Mouse (Mus musculus): ENCODE measurements around the gene Kif5a.

Gene Kif5a

GRCm38 (mm10) chr10:127289573-127290191, 26.5 kb upstream of the Kif5a start:
- DNase-seq (ENCODE audit: low read depth, low spot score), result peak; percentile 81

GRCm38 (mm10) chr10:127288800-127289572, 25.8 kb upstream of the Kif5a start, which contains the start of gene Mbd6:
TSS of gene Mbd6 (minus strand) at chr10:127289018.
- DNase-seq (ENCODE audit: low read depth, low spot score), result peak; percentile 95

DNA sequence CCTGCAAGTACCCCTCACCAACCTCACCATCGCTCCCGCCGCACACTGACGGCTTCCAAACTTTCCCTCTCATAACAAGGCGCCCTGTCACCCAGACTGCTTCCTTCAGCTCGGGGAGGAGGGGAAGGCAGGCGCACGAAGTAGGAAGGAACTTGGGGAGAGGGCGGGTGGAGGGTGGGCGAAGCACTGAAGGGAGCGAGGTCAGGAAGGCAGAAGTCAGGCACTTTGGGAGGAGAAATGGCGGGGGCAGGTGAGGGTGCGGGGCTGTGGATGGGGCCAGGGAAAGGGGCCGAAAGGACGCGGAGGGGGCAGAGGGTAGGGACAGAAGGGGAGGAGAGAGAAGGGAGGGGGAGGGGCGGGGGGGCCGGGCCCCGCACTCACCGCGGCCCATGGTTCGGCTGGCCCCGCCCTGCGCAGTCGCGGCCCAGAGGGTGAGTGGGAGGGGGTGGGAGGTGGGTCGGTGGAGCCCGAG, 25.2 kb upstream of the Kif5a start:
- no peak for DNase-seq (ENCODE audit: low read depth, low spot score)

GRCm38 (mm10) chr10:127287936-127288293, 24.8 kb upstream of the Kif5a start:
- DNase-seq (ENCODE audit: low read depth, low spot score), result peak; percentile 17

- no peak for DNase-seq (ENCODE audit: low read depth, low spot score)
Measured at GRCm38 (mm10) chr10:127287271-127287935, 24.3 kb upstream of the Kif5a start.

DNA sequence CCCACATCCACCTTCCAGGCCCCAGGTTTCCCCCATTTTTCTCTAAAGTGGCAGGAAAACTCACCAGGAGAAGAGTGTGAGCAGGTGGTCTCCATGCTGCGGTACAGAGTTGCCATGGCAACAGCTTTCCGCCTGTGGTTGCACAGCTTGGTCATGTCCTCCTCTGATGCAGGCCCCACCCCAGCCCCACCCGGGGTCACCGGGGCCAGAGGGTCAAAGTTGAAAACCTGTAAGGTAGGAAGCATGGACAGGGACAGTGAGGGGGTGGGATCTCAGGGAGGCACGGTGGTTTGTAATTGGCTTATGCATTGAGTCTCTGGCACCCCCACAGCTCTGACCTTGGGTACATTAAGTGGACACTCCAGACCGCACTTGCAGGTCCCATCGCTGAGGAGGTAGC, 23.6 kb upstream of the Kif5a start:
- no peak for DNase-seq (ENCODE audit: low read depth, low spot score)

DNA sequence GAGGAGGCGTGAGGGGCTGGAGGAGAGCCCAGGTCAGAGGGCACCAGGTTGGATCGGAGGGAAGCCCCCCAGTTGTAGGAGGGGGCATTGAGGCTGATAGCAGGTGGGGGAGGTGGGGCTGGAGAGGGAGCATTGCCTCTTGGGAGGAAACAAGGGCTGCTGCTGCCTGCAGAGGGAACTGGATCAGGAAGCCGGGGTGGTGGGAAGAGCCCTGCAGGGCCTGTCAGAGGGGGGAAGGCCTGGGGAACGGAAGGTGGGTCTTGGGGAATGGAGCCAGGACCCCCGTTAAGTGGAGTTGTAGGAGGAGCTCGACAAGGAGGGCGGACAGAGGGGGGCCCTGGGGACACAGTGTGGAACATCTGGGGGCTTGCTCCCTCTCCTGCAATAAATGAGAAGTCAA, 23.0 kb upstream of the Kif5a start:
- no peak for DNase-seq (ENCODE audit: low read depth, low spot score)

GRCm38 (mm10) chr10:127285644-127286043, 22.5 kb upstream of the Kif5a start:
- no peak for DNase-seq (ENCODE audit: low read depth, low spot score)

- no peak for DNase-seq (ENCODE audit: low read depth, low spot score)
Measured at GRCm38 (mm10) chr10:127284724-127285500, 21.8 kb upstream of the Kif5a start.

DNA sequence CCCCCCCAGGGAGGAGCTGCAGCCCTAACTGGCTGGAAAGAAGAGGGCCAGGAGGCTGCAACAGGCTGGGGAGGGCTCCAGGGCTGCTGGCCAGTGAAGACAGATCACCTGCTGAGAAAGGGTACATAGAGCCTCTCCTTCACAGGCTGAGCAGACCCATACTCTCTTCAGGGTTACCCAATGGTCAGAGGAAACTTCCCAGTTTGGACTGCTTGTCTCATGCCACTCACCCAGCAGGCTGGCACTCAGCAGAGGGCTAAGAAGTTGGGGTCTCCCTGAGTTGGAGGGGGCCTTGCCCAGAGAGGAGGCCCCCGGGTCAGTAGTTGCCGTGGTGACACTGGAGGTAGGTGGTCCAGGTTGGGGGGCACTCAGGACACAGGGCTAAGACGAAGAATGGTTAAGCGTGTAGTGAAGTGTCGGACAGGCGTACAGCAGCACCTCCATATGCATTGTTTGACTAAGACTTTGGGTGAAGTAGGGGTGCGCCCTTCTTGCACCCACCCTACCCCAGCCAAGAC, 21.0 kb upstream of the Kif5a start:
- no peak for DNase-seq (ENCODE audit: low read depth, low spot score)

DNA sequence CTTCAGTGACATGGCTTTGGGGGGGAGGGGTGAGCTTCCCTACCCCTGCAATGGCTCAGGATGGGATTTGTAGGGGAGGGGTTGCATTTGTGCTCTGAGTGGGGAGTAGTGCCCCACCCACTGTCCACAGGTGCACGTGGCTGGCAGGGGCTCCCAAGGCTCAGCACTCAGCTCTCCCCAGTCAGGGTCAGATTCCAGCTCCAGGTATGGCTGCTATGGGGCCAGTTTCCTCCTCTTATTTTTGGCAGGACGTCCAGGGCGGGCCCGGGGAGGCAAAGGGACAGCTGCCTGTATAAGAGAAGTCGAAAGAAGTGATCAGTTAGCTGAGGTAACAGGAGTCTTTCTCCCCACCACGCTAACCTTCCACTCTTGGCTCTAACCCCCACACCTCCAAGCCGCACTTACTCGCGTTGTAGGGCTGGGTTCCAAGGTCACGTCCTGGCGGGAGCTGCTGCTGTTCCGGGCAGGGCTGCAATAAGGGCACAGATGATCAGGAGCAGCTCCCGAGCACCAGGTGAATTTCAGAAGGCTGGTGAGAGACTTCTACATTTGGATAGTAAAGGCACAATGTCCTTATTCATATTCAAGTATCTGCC, 19.6 kb upstream of the Kif5a start:
- no peak for DNase-seq (ENCODE audit: low read depth, low spot score)

DNA sequence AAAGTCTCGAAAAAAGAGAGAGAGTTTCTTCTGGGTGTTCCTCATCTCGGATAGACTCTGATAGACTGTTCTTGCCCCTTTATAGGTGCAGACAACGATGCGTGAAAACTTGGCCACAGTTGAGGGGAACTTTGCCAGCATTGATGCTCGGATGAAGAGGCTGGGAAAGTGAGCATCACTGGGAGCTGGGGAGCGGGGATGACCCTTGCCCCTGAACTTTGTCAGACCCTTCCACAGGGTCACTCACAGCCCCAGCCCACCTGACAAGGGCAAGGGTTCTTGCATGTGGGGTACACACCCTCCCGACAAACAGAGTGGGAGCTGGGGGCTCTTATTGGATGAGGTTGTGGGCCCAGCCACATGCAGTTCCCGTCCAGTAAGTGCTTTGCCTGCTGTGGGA, 18.2 kb upstream of the Kif5a start:
- no peak for DNase-seq (ENCODE audit: low read depth, low spot score)

GRCm38 (mm10) chr10:127279730-127280129, 16.6 kb upstream of the Kif5a start:
- DNase-seq (ENCODE audit: low read depth, low spot score), result no peak

GRCm38 (mm10) chr10:127274261-127275022, 11.3 kb upstream of the Kif5a start:
- DNase-seq (ENCODE audit: low read depth, low spot score), result no peak

- no peak for DNase-seq (ENCODE audit: low read depth, low spot score)
Measured at GRCm38 (mm10) chr10:127272371-127272770, 9.2 kb upstream of the Kif5a start.

GRCm38 (mm10) chr10:127269884-127270283, 6.7 kb upstream of the Kif5a start:
- DNase-seq (ENCODE audit: low read depth, low spot score), result no peak

DNA sequence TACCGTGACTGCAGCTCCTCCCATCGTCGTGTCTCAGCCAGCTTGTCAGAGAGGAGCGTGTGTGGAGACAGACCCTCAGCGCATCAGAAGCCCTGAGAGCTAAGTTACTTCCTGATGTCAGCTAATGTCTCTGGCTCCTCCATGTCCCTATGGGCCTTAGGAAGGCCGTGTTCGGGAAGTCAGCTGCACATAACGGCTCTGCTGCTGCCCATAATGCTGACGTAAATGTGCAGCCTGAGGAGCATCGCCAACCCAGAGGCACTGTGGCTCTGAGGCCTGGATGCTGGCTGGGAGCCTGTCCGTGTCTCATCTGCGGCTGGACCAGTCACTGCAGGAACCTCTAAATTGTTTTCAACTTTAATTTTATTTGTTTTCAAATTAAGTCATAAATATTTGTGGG, 5.9 kb upstream of the Kif5a start:
- DNase-seq (ENCODE audit: low read depth, low spot score), result no peak

- no peak for DNase-seq (ENCODE audit: low read depth, low spot score)
Measured at GRCm38 (mm10) chr10:127268401-127268800, 5.3 kb upstream of the Kif5a start.

- DNase-seq (ENCODE audit: low read depth, low spot score), result no peak
Measured at GRCm38 (mm10) chr10:127267318-127267717, 4.2 kb upstream of the Kif5a start.

Measured in CD4-positive helper T cell, adult 2 months (primary cell).